Mouse (Mus musculus): ENCODE results near the gene Fbxw11.
"Not testable (repeated sequence)": the region's sequence is repeated elsewhere in the genome, so short reads cannot be mapped to it uniquely, and the experiment has no call there.

Fbxw11 gene

DNA sequence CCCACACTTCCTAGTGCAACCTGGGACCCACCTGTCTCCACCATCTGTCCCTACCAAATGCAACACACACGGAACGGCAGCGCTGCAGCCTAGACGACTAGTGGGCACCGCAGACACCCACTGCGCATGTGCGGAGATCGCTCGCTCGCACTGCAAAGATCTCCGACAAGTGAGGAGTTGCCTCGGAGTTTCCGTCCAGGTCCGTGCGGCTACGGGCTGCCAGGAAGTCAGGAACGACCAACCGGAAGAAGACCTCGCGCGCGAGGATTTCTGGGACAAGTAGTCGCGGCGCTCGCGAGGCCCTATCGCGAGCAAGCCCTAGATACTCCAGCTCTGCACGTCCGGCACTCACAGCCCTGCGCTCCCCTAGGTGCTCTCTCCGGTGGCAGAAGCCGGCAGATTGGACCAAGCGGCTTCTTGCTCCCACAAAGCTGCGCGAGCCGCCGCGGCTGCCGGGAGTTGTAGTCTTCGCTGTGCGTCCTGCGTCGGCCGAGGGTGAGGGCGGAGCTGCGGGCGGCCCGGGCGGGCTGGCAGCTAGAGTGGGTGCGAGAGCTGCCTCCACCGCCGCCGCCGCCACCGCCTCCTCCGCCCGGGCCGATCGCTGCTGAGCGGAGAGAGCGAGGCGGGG lies at the start of gene Fbxw11:
Gene Fbxw11, plus strand, starts transcription at position 476 of the 628 bp plus-strand sequence.
- DNase-seq (ENCODE audit: low read depth in 1 of 2, low spot score in 2 of 2): peak; percentile 85 to 92

DNA sequence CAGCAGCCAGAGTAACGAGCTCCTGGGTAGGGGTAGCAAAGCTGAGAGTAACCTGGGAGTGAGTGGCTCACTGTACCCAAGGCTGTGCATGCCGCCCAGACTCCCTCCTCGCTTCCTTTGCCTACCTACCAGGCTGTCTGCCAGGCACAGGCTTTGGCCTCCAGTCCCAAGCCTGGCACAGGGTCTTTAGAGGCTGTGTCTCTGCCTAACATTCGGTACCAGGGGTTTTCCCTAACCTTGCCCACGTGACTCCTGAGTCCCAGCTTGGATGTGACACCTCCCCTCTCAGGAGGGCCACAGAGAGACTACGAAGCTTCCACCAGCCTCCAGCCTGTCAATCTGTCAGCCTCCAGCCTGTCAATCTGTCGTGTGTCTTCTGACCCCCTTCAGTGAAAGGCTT lies 49.4 kb upstream of the Fbxw11 start:
- DNase-seq (ENCODE audit: low read depth in 1 of 2, low spot score in 2 of 2): no peak

DNA sequence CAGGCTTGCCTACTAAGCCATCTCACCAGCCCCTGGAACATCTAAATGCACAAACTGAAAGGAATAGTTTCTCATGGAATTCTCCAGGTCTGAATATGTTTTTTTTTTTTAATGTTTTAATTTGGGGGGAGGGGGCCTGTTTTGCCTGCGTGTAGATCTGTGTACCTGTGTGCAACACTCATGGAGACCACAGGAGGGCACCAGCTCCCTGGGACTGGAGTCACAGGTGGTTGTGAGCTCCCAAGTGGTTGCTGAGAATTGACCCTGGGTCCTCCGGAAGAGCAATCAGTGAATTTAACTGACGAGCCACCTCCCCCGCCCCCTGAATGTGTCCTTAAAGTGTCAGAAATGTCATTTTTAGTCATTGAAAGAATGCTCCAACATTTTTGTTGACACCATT lies 48.4 kb upstream of the Fbxw11 start:
- no peak for DNase-seq (ENCODE audit: low read depth in 1 of 2, low spot score in 2 of 2)

DNA sequence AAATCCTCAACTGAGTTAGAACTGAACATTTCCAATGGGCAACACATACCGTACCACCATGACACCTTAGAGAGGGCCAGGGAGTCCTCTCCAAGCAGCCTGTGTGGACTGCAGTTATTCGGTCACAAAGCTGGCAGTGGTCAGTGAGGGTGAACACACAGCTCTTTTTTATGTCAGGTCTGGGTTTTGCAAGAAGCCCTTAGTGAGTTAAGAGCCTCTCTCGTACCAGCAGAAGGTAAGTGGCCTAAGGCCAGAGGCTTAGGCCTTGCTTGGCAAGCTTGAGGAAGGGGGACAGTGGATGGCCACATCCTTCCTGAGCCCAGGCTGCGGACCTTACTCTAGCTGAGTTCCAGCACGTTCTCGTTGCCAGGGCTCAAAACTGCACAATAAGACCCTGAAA lies 42.2 kb upstream of the Fbxw11 start:
- DNase-seq (ENCODE audit: low read depth in 1 of 2, low spot score in 2 of 2): no peak

DNA sequence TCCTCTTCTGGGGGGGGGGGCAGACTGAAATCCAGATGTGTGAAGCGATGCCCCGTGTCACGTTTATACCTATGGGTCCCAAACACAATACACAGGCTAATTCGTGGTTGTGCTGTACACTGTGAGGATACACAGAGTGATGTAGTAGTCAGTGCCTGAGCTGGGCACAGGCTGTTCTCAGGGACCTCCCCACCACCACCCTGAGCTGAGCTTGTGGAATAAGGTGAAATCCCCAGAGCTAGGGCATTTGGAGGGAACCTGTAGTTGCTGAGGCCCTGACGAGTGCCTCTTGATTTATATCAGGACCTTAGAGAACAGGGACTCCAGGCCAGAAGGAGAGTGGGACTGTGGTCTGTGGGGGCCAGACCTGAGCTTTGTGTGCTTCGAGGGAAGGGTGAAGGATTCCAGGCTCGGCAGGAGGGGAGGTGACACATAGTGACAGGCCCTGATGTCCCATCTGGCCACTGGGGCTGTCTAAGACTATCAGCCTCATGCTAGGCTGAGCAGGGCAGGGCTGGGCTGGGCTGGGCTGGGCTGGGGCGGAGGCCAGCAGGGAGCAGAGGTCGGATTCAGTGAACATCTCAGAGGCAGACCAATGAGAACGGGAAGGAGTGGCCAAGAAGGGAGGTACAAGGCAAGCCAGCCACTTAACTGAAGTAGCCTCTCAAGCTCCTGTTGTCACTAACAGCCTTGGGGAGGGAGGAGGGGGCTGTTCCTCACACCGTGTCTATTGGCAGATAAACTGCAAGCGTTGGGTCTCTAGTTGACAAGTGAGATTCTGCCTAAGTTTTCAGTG lies 40.8 kb upstream of the Fbxw11 start:
- DNase-seq (ENCODE audit: low read depth in 1 of 2, low spot score in 2 of 2): no peak

GRCm38 (mm10) chr11:32604663-32605062 lies 37.9 kb upstream of the Fbxw11 start:
- DNase-seq (ENCODE audit: low read depth in 1 of 2, low spot score in 2 of 2): no peak

DNA sequence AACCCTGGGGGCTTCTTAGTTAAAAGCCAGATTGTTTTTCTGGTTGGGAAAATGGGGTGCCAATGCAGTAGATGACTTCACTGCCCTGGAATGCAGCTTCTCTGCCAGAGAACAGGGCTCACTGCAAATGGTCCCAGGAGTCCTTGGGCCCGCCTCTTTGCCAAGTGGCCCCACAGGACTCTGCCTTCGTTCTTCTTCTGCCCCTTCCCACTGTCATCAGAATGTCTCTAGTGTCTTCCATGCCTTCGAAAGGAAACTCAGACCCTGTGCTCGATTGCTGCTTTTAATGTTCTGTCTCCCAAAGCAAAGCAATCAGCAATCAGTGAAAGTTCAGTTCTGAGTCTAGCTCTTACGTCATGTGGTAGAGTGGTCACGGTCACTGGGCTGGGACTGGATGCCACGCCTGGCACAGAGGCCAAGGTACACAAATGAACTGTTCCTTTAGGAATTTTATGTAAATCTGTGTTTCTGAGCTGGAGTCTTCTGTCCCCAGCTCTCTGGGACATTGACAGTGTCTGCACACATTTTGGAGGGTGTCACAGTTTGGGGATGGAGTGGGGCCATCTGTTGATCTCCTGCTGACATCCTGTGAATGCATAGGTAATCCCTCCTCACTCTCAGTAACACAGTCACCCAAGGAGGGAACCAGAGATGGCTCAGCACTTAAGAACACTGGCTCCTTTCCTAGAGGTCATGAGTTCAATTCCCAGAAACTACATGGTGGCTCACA lies 37.2 kb upstream of the Fbxw11 start:
- no peak for DNase-seq (ENCODE audit: low read depth in 1 of 2, low spot score in 2 of 2)

DNA sequence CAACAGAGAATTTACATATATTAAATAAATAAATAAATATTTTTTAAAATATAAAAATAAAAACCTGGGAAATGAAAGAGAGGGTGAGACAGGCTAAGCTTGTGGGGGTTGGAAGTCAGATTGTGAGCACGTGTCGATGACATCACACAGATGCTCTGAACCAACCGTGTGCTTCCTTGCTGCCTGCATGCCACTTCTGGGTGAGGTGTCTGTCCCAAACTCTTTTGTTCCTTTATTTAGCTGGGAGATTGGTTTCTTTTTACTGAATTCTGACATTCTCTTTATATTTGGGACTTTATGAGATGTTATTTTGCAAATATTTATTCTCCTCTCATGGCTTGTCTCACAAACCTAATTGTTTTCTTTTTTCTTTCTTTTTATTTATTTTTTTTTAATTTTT lies 36.6 kb upstream of the Fbxw11 start:
- DNase-seq (ENCODE audit: low read depth in 1 of 2, low spot score in 2 of 2): no peak

DNA sequence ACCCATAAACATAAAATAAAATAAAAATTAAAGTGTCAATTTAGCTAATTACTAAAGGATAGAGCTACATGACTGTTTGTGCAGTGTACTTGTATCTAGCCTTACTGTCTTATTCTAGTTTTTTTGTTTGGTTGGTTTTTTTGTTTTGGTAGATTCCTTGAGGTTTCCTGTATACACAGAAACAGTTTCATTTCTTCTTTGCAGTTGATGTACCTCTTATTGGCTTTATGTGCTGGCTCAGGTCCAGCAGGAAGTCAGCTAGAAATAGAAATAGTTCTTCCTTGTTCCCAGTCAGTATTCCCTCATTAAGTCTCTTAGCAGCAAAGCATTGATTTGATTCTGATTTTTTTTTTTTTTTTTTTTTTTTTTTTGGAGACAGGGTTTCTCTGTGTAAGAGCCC lies 35.2 kb upstream of the Fbxw11 start:
- no peak for DNase-seq (ENCODE audit: low read depth in 1 of 2, low spot score in 2 of 2)

DNA sequence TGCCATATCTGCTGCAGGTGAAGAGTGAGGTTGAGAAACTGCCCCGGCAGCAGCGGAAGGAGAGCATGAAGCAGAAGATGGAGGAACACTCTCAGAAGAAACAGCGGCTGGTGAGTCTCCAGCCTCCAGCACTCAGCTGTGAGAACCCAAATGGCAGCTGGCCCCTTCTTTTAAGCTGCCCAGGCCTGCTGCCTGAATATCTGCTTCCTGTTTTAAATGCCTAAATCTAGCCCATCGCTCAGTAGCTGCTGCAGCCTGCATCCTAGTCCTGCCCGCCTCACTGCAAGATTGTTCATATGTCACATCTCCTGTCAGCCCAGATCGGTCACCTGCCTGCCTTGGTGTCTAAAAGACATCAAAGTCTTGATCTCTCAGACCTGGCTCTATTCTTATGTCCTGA lies 31.9 kb upstream of the Fbxw11 start:
- no peak for DNase-seq (ENCODE audit: low read depth in 1 of 2, low spot score in 2 of 2)

DNA sequence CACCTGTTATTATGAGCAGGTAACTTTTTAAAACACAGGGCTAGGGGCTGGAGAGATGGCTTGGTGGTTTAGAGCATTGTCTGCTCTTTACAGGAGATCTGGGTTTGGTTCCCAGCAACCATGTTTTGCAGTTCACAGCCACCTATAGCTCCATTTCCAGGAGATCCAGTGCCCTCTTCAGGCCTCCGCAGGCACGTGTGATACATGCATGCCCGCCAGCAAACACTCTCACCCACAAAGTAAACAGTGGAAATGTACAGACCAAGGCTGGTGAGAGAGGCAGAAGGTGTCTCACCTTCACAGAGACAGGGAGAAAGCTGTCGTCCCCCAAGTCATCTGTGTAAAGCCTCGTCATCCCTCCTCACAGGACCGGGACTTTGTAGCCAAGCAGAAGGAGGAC lies 30.2 kb upstream of the Fbxw11 start:
- DNase-seq (ENCODE audit: low read depth in 1 of 2, low spot score in 2 of 2): no peak

GRCm38 (mm10) chr11:32614463-32614862 lies 28.1 kb upstream of the Fbxw11 start:
- DNase-seq (ENCODE audit: low read depth in 1 of 2, low spot score in 2 of 2): no peak

- DNase-seq (ENCODE audit: low read depth in 1 of 2, low spot score in 2 of 2): no peak
Observed at GRCm38 (mm10) chr11:32615561-32615960, 27.0 kb upstream of the Fbxw11 start.

DNA sequence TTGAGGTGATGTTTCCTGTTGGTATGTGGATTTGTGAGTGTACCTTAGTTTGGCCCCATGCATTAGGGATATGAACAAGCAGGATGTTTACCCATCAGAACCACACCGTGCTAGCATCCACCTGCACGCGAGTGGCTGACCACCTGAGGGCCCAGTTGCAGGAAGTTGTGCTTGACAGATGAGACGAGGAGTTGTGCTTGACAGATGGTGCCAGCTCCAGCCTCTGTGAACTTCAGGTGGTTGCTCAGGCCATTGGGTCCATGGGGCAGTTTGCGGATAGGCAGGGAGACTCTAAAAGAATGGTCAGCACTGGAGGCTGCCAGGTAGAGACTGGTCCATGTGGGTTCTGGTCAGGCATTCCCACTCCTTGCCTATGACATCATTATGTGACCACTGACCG lies 26.4 kb upstream of the Fbxw11 start:
- no peak for DNase-seq (ENCODE audit: low read depth in 1 of 2, low spot score in 2 of 2)

DNA sequence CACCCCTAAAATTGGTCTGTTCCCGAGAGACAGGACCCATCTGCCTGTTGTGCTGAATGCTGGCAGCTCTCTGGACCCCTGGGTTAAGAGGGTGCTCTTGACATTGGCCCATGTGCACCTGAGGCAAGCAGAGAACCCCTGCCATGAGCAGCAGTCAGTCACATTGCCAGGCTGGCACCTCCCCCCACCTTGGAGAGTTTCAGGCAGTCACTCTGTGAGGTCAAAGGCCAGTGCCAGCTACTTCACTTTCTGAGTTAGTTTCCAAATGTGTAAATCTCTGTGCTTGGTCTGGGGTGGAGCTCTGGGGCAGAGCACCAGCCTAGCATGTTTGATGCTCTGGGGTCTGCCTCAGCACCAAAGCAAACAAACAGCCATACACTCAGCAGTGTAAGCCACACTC lies 24.5 kb upstream of the Fbxw11 start:
- no peak for DNase-seq (ENCODE audit: low read depth in 1 of 2, low spot score in 2 of 2)

- not testable (repeated sequence) for DNase-seq (ENCODE audit: low read depth in 1 of 2, low spot score in 2 of 2)
Observed at GRCm38 (mm10) chr11:32618641-32619040, 23.9 kb upstream of the Fbxw11 start.

DNA sequence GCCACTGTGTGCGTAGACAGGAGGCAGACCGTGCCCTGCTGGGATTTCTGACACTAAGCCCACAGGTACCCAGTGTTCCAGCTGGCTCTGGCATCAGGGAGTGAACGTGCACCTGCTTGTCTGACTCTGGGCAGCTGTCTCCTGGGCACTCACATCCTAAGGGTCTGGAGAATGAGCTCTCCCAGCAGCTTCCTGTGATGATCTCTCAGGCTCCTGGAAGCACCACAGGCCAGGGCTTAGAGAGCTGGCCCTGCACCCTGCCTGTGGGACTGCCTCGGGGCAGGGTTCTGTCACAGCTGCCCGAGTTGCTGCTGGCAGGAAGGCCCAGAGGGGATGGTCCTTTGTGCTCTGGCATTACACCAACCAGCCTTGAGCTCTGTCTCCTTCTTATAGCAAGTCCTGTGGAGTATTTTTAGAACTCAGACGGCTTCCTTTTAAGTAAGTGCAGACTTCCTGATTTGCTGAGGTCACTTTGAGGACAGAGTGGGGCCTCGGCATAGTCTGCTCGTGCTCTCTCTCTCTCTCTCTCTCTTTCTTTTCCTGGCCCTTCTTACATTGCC lies 23.2 kb upstream of the Fbxw11 start:
- DNase-seq (ENCODE audit: low read depth in 1 of 2, low spot score in 2 of 2): peak in 1 of 2 experiments; percentile 18

DNA sequence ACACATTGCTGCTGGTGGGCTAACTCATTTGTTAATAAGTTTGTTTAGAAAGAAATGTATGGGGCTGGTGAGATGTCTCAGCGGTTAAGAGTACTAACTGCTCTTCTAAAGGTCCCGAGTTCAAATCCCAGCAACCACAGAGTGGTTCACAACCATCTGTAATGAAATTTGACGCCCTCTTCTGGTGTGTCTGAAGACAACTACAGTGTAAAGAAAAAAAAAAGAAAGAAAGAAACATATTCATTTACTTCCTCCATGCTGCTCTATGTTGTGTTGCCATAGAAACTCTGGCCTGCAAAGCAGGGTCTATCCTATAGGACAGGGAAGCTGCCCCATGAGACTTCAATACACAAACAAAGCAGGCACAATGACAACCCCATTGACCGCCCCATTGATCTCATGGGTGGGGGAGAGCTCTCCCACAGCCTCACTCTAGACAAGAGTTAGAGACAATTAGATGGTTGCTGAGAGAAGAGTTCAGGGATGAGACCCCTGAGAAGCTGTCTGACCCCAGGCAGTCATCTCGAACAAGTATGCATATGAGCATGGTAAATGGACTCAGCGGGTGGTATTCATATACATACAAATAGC lies 22.6 kb upstream of the Fbxw11 start:
- DNase-seq (ENCODE audit: low read depth in 1 of 2, low spot score in 2 of 2): no peak

GRCm38 (mm10) chr11:32621831-32622478 lies 20.6 kb upstream of the Fbxw11 start:
- no peak for DNase-seq (ENCODE audit: low read depth in 1 of 2, low spot score in 2 of 2)

GRCm38 (mm10) chr11:32622479-32623190 lies 19.9 kb upstream of the Fbxw11 start:
- no peak for DNase-seq (ENCODE audit: low read depth in 1 of 2, low spot score in 2 of 2)
